Mouse (Mus musculus) stomach, postnatal 0 days (tissue): ENCODE data around the gene Wbp2nl. TPM values are rescaled to one million over a fixed set of nuclear protein-coding genes. Genes with fewer than 3 reads are reported as not detected.
A peak's percentile ranks its signal among the peaks of the same experiment; 100 is the strongest.

ENCODE experiments used
- ATAC-seq: fragments of 200-750 bp; cut with Nextera tagmentation; 2 replicates; pipeline ENCODE4 v1.8.0; 2017; ENCODE audit not compliant: low FRiP score, low TSS enrichment
- DNase-seq: peaks from one replicate; pipeline ENCODE4 v3.0.0-alpha.2; 2016; ENCODE audit warnings: low spot score
- H3K27ac ChIP-seq: fragments of 300-500 bp; sonication (generic); replicated peaks from 2 replicates; pipeline ENCODE4 v1.5.1; 2014; ENCODE audit warnings: mild to moderate bottlenecking, control low read depth
- H3K27me3 ChIP-seq: fragments of 300-500 bp; sonication (generic); 2 replicates; pipeline ENCODE4 v1.6.1; 2014; ENCODE audit warnings: low read length; ENCODE audit not compliant: control insufficient read depth, insufficient read depth
- H3K36me3 ChIP-seq: fragments of 300-500 bp; sonication (generic); 2 replicates; pipeline ENCODE4 v1.6.1; 2014; ENCODE audit warnings: low read length, mixed read lengths; ENCODE audit not compliant: control insufficient read depth, insufficient read depth
- H3K4me1 ChIP-seq: fragments of 300-500 bp; sonication (generic); replicated peaks from 2 replicates; pipeline ENCODE4 v1.6.1; 2014; ENCODE audit warnings: antibody characterized with exemption; ENCODE audit not compliant: control insufficient read depth, insufficient read depth
- H3K4me2 ChIP-seq: fragments of 300-500 bp; sonication (generic); replicated peaks from 2 replicates; pipeline ENCODE4 v1.6.1; 2014; ENCODE audit warnings: low read depth, mild to moderate bottlenecking, control low read depth, moderate library complexity
- H3K4me3 ChIP-seq: fragments of 300-500 bp; sonication (generic); 2 replicates; pipeline ENCODE4 v1.5.1; 2014; ENCODE audit warnings: low read depth, low read length, control low read depth
- H3K9ac ChIP-seq: fragments of 300-500 bp; sonication (generic); 2 replicates; pipeline ENCODE4 v1.6.1; 2014; ENCODE audit warnings: mild to moderate bottlenecking, low read length, control low read depth, mixed read lengths
- H3K9me3 ChIP-seq: fragments of 300-500 bp; sonication (generic); 2 replicates; pipeline ENCODE4 v1.6.1; 2016; ENCODE audit warnings: low read length; ENCODE audit not compliant: control insufficient read depth
- CTCF ChIP-seq: IDR thresholded peaks from 2 replicates; pipeline ENCODE4 v1.5.1; 2016; ENCODE audit warnings: antibody characterized with exemption, low read depth, mild to moderate bottlenecking, moderate library complexity
- EP300 ChIP-seq: optimal IDR thresholded peaks from 2 replicates; pipeline ENCODE3; 2016; ENCODE audit warnings: antibody characterized with exemption
- WGBS: fragments of 180-500 bp; shearing (Covaris S2); extraction: QIAGEN DNeasy Blood & Tissue Kit; methylation state at CpG from one replicate; pipeline ENCODE4 v1.1.7; 2014; 5-methylcytosine and 5-hydroxymethylcytosine counted together
- polyA plus RNA-seq: library from polyadenylated mRNA; unstranded; fragments of >200 nt; fragmentation: Nextera tagmentation; extraction: Ambion mirVana; gene quantifications from 2 replicates; pipeline ENCODE4 v1.2.1, GENCODE M21; 2015

Wbp2nl gene
- polyA plus RNA-seq, 1 experiment from 2014 or later: 0.08 TPM

DNA sequence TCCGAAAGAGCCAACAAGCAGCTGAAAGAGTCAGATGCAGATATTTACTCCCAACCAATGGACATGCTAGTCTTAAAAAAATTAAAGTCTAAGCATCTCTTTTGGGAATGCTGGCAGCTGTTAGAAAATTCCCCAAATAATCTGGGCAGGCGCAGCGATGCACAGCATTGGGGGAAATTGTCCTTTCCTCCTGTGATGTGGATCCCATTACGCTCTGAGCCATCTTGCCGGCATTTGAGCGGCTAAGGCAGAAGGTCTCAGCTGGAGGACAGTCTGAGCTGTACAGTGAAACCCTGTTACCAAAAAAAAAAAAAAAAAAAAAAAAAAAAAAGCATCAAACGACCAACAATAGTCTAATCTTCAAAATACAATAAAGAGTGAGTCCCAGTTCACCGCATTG lies 23.4 kb downstream of the Wbp2nl start:
- Histone ChIP-seq H3K9me3 (no peaks in the 10 kb centered on the region), H3K36me3 (no peaks in the 10 kb centered on the region), H3K9ac (no peak overlapping the region), H3K27me3 (no peaks in the 10 kb centered on the region), H3K4me3 (no peak overlapping the region), H3K4me1 (no peaks in the 10 kb centered on the region; the same call in 1 of the 2 replicates), H3K4me2 (no peak overlapping the region), H3K27ac (no peak overlapping the region)
- ATAC-seq: no peak
- TF ChIP-seq CTCF (no peak), EP300 (no peak)
- no peak for DNase-seq
- WGBS: 62% methylated on average over 8 of the region's 8 CpGs

DNA sequence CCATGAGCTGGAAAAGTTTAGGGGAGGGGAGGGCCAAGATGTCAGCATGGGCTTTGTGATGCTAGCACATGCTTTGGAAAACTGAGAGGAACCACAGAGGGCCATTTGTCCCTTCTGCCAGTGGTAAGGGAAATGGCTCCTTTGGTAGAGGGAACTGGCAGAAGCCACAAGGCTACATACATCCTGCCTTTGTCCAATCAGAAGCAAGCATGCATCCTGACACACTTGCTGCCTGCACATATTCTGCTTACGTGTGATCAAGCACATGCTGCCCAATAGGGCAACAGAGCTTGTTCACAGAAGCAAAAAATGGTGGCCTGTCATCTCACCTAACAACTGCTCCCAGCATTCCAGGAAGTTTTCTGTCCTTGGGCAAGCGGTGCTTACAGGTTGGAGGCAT lies 26.6 kb downstream of the Wbp2nl start:
- no peak for ATAC-seq
- 68% methylated on average over 2 of the region's 2 CpGs for WGBS
- Histone ChIP-seq H3K4me1 (no peaks in the 10 kb centered on the region), H3K9ac (no peak overlapping the region), H3K27me3 (no peaks in the 10 kb centered on the region), H3K9me3 (no peaks in the 10 kb centered on the region), H3K4me2 (no peak overlapping the region), H3K4me3 (no peak overlapping the region), H3K36me3 (peaks cover 10% of the 10 kb centered on the region; the same call in 1 of the 2 replicates), H3K27ac (no peak overlapping the region)
- no peak for DNase-seq
- TF ChIP-seq EP300 (no peak), CTCF (no peak)

DNA sequence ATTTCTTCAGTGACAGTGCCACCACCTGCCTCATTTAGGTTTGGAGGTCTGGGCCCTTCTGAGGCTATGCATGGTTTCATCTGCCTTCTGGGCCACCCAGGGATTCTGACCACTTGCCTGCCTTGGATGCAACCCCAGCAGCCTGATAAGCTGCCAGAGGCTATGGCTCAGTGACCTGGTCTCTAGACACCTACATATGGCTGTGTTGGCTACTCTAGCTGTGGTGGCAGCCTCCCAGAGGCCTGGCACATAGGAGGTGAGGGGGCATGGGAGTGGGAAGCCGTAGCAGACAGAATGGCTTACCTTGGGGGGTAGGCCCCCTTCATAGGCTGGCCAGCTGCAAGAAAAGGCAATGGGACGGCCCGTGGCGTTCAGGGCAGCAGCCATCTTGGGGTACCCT lies 36.4 kb downstream of the Wbp2nl start:
- WGBS: 91% methylated on average over 4 of the region's 4 CpGs
- H3K27ac ChIP-seq: no peak overlapping the region
- TF ChIP-seq CTCF: no peak
- TF ChIP-seq EP300: no peak
- no peaks in the 10 kb centered on the region for H3K9me3 ChIP-seq
- H3K36me3 ChIP-seq: peaks cover 21% of the 10 kb centered on the region; the same call in 1 of the 2 replicates
- peaks cover 2% of the 10 kb centered on the region; the same call in 1 of the 2 replicates for H3K4me1 ChIP-seq
- DNase-seq (no peak), ATAC-seq (no peak)
- H3K27me3 ChIP-seq: no peaks in the 10 kb centered on the region
- H3K9ac ChIP-seq: no peak overlapping the region
- no peak overlapping the region for H3K4me3 ChIP-seq
- no peak overlapping the region for H3K4me2 ChIP-seq

DNA sequence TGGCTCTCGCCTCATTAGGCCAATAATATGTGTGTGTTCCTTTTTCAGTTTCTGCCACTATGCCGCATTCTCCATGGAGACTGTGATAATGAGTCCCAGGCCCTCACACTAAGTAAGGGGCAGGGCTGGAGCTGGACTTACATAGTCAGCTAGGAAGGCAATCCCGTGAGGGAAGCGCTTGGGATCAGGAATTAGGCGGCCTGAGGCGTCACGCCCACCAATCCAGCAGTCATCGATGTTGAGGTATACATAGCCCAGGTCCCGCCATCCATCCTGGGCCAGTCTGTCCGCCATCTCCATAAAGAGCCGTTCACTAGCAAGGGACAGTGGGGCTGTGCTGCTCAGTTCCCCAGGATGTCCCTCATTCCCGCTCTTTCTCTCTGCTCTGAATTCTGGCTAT lies 37.9 kb downstream of the Wbp2nl start:
- Histone ChIP-seq H3K27me3 (no peaks in the 10 kb centered on the region), H3K27ac (no peak overlapping the region), H3K9ac (no peak overlapping the region), H3K9me3 (no peaks in the 10 kb centered on the region), H3K4me2 (no peak overlapping the region), H3K4me1 (peaks cover 6% of the 10 kb centered on the region), H3K36me3 (peaks cover 19% of the 10 kb centered on the region; the same call in 1 of the 2 replicates), H3K4me3 (no peak overlapping the region)
- TF ChIP-seq EP300 (no peak), CTCF (no peak)
- 89% methylated on average over 12 of the region's 12 CpGs for WGBS
- DNase-seq (no peak), ATAC-seq (no peak)

DNA sequence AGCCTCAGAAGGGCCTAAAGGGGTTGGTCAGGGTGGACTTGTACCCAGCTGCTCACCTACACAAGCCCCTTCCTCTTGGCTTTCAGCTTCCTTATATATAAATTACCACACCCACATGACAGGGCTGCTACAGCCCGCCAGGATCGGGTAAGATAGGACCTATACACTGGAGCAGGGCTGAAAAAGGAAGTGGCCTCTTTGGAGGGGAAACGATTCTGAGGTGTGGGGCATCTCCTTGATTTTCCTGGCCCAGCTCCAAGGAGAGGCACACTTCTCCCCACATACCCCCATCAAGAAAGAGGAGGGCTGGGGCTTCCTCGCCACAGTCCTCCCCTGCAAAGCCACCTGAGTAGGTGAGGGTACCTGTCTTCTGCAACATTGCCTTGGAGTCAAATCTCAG lies 39.1 kb downstream of the Wbp2nl start:
- TF ChIP-seq EP300 (no peak), CTCF (no peak)

GRCm38 (mm10) chr15:82338593-82339112 lies 39.9 kb downstream of the Wbp2nl start, which contains the start of the genes Naga, Pheta2 and Smdt1:
TSS of gene Naga (minus strand) at chr15:82338925.
TSS of gene Pheta2 (plus strand) at chr15:82338942.
TSS of gene Smdt1 (plus strand) at chr15:82338959.
- Histone ChIP-seq H3K4me2 (peak within 1 kb of the TSS; percentile 66), H3K9me3 (no peaks in the 10 kb centered on the region), H3K27ac (peak within 1 kb of the TSS; percentile 86), H3K4me3 (peak within 1 kb of the TSS; percentile 67), H3K36me3 (peaks cover 13% of the 10 kb centered on the region; the same call in 1 of the 2 replicates), H3K9ac (peak within 1 kb of the TSS; percentile 78), H3K27me3 (no peaks in the 10 kb centered on the region), H3K4me1 (peaks cover 6% of the 10 kb centered on the region)
- no peak for TF ChIP-seq EP300
- peak; percentile 40; the same call in 1 of the 2 replicates for TF ChIP-seq CTCF
- DNase-seq: peak; percentile 98
- peak; percentile 87 for ATAC-seq
- WGBS: under 1% methylated on average over 41 of the region's 41 CpGs

More for the DNA sequence above, 39.1 kb downstream of the Wbp2nl start:
- H3K4me2 ChIP-seq: peak overlapping the region; percentile 66
- H3K36me3 ChIP-seq: peaks cover 13% of the 10 kb centered on the region; the same call in 1 of the 2 replicates
- DNase-seq: no peak
- ATAC-seq: no peak
- H3K27ac ChIP-seq: peak overlapping the region; percentile 86; the same call in 1 of the 2 replicates
- H3K9me3 ChIP-seq: no peaks in the 10 kb centered on the region
- H3K4me3 ChIP-seq: peak overlapping the region; percentile 67
- 13% methylated on average over 4 of the region's 4 CpGs for WGBS
- H3K27me3 ChIP-seq: no peaks in the 10 kb centered on the region
- H3K9ac ChIP-seq: peak overlapping the region; percentile 78
- peaks cover 6% of the 10 kb centered on the region for H3K4me1 ChIP-seq
